Mouse (Mus musculus) cerebellum, postnatal 10 days (tissue): ENCODE results near the gene Gm2174.

Experiments used
- DNase-seq, 2 experiments: peaks; one replicate each; pipeline ENCODE4 v3.0.0; 2021; ENCODE audit warnings: mixed read lengths in 2 of 2

The Gm2174 gene

GRCm38 (mm10) chrX:56447524-56448015, at the start of gene Gm2174:
Gm2174 (plus strand) TSS chrX:56447965.
- no peak for DNase-seq

- DNase-seq = no peak
Measured at GRCm38 (mm10) chrX:56404646-56405045, 43.1 kb upstream of the Gm2174 start.

GRCm38 (mm10) chrX:56405482-56405881, 42.3 kb upstream of the Gm2174 start:
- no peak for DNase-seq

GRCm38 (mm10) chrX:56406128-56406527, 41.6 kb upstream of the Gm2174 start:
- DNase-seq = no peak

GRCm38 (mm10) chrX:56416277-56416676, 31.5 kb upstream of the Gm2174 start:
- DNase-seq = no peak

- no peak for DNase-seq
Measured at GRCm38 (mm10) chrX:56417541-56417940, 30.2 kb upstream of the Gm2174 start.

GRCm38 (mm10) chrX:56430601-56431000, 17.2 kb upstream of the Gm2174 start:
- peak; percentile 7 to 17 for DNase-seq

- no peak for DNase-seq
Measured at GRCm38 (mm10) chrX:56435758-56436283, 11.9 kb upstream of the Gm2174 start.

GRCm38 (mm10) chrX:56446487-56447428, 1.0 kb upstream of the Gm2174 start:
- no peak for DNase-seq

- DNase-seq = peak; percentile 77 to 78
Measured at GRCm38 (mm10) chrX:56454671-56455371, 7.1 kb downstream of the Gm2174 start, which contains the start of gene Ints6l. Ints6l (plus strand) TSS chrX:56454857.

- DNase-seq = peak; percentile 89 to 95
Measured at GRCm38 (mm10) chrX:56455372-56456246, 7.8 kb downstream of the Gm2174 start.

- DNase-seq = peak in 1 of 2 experiments; percentile 16
Measured at GRCm38 (mm10) chrX:56456379-56456778, 8.6 kb downstream of the Gm2174 start.

GRCm38 (mm10) chrX:56462020-56462933, 14.5 kb downstream of the Gm2174 start:
- no peak for DNase-seq

GRCm38 (mm10) chrX:56464906-56465305, 17.1 kb downstream of the Gm2174 start:
- DNase-seq = no peak

- no peak for DNase-seq
Measured at GRCm38 (mm10) chrX:56467688-56468087, 19.9 kb downstream of the Gm2174 start.

- no peak for DNase-seq
Measured at GRCm38 (mm10) chrX:56468422-56468821, 20.7 kb downstream of the Gm2174 start.

- DNase-seq = no peak
Measured at GRCm38 (mm10) chrX:56474035-56474434, 26.3 kb downstream of the Gm2174 start.

- no peak for DNase-seq
Measured at GRCm38 (mm10) chrX:56477553-56477952, 29.8 kb downstream of the Gm2174 start.

- no peak for DNase-seq
Measured at GRCm38 (mm10) chrX:56481906-56482305, 34.1 kb downstream of the Gm2174 start.

- peak; percentile 87 to 90 for DNase-seq
Measured at GRCm38 (mm10) chrX:56489758-56490157, 42.0 kb downstream of the Gm2174 start.

GRCm38 (mm10) chrX:56497241-56497640, 49.5 kb downstream of the Gm2174 start:
- DNase-seq = peak; percentile 27 to 44
